Mouse (Mus musculus): ENCODE data around the gene St6galnac3. TPM values are rescaled to one million over a fixed set of nuclear protein-coding genes. Genes with fewer than 3 reads are reported as not detected.

Gene St6galnac3
- polyA plus RNA-seq, 1 experiment from 2014 or later = 34.4 TPM

GRCm38 (mm10) chr3:153525151-153525768 is 199.7 kb downstream of the St6galnac3 start:
- Histone ChIP-seq H3K36me3 (ENCODE audit: insufficient read depth, low read length) (no peaks in the 10 kb centered on the region), H3K4me3 (replicated peaks; ENCODE audit: low read depth, low read length) (no peak overlapping the region), H3K9me3 (replicated peaks; ENCODE audit: low read length) (no peaks in the 10 kb centered on the region), H3K4me2 (ENCODE audit: low read length) (no peak overlapping the region), H3K27ac (no peak overlapping the region), H3K4me1 (replicated peaks; ENCODE audit: insufficient read depth, low read length) (no peaks in the 10 kb centered on the region), H3K27me3 (ENCODE audit: insufficient read depth, low read length) (no peaks in the 10 kb centered on the region), H3K9ac (ENCODE audit: low read depth, low read length) (no peak overlapping the region)
- WGBS = 50% methylated on average over 6 of the region's 6 CpGs
- TF ChIP-seq CTCF (IDR thresholded peaks at IDR 0.05; ENCODE audit: low read depth) = no peak
- no peak for ATAC-seq (replicated peaks; ENCODE audit: low FRiP score, low read depth)
- DNase-seq (ENCODE audit: low spot score) = peak; percentile 72

GRCm38 (mm10) chr3:153516848-153517247 is 208.1 kb downstream of the St6galnac3 start:
- Histone ChIP-seq H3K27me3 (ENCODE audit: insufficient read depth, low read length) (no peaks in the 10 kb centered on the region), H3K4me1 (replicated peaks; ENCODE audit: insufficient read depth, low read length) (peaks cover 15% of the 10 kb centered on the region), H3K4me2 (ENCODE audit: low read length) (no peak overlapping the region), H3K27ac (no peak overlapping the region), H3K36me3 (ENCODE audit: insufficient read depth, low read length) (no peaks in the 10 kb centered on the region; the same call in 1 of the 2 replicates), H3K4me3 (replicated peaks; ENCODE audit: low read depth, low read length) (no peak overlapping the region), H3K9me3 (replicated peaks; ENCODE audit: low read length) (no peaks in the 10 kb centered on the region), H3K9ac (ENCODE audit: low read depth, low read length) (no peak overlapping the region)
- no peak for TF ChIP-seq CTCF (IDR thresholded peaks at IDR 0.05; ENCODE audit: low read depth)
- ATAC-seq (replicated peaks; ENCODE audit: low FRiP score, low read depth) (no peak), DNase-seq (ENCODE audit: low spot score) (no peak)
- WGBS = 75% methylated on average over 7 of the region's 7 CpGs

- H3K27ac ChIP-seq = no peak overlapping the region
- H3K4me2 ChIP-seq (ENCODE audit: low read length) = no peak overlapping the region
- 21% methylated on average over 6 of the region's 6 CpGs for WGBS
- no peaks in the 10 kb centered on the region for H3K9me3 ChIP-seq (replicated peaks; ENCODE audit: low read length)
- H3K4me3 ChIP-seq (replicated peaks; ENCODE audit: low read depth, low read length) = no peak overlapping the region
- H3K9ac ChIP-seq (ENCODE audit: low read depth, low read length) = no peak overlapping the region
- H3K27me3 ChIP-seq (ENCODE audit: insufficient read depth, low read length) = no peaks in the 10 kb centered on the region
- no peaks in the 10 kb centered on the region; the same call in 1 of the 2 replicates for H3K36me3 ChIP-seq (ENCODE audit: insufficient read depth, low read length)
- H3K4me1 ChIP-seq (replicated peaks; ENCODE audit: insufficient read depth, low read length) = peaks cover 15% of the 10 kb centered on the region
- no peak for TF ChIP-seq CTCF (IDR thresholded peaks at IDR 0.05; ENCODE audit: low read depth)
- DNase-seq (ENCODE audit: low spot score) (peak; percentile 85), ATAC-seq (replicated peaks; ENCODE audit: low FRiP score, low read depth) (peak; percentile 50)
These were observed 211.4 kb downstream of the St6galnac3 start for GRCm38 (mm10) chr3:153513501-153514060.

- Histone ChIP-seq H3K27ac (no peak overlapping the region), H3K9me3 (replicated peaks; ENCODE audit: low read length) (no peaks in the 10 kb centered on the region), H3K4me1 (replicated peaks; ENCODE audit: insufficient read depth, low read length) (peaks cover 15% of the 10 kb centered on the region), H3K4me3 (replicated peaks; ENCODE audit: low read depth, low read length) (no peak overlapping the region), H3K9ac (ENCODE audit: low read depth, low read length) (no peak overlapping the region), H3K4me2 (ENCODE audit: low read length) (no peak overlapping the region), H3K27me3 (ENCODE audit: insufficient read depth, low read length) (no peaks in the 10 kb centered on the region), H3K36me3 (ENCODE audit: insufficient read depth, low read length) (peaks cover 2% of the 10 kb centered on the region; the same call in 1 of the 2 replicates)
- 53% methylated on average over 6 of the region's 6 CpGs for WGBS
- no peak for TF ChIP-seq CTCF (IDR thresholded peaks at IDR 0.05; ENCODE audit: low read depth)
- DNase-seq (ENCODE audit: low spot score) (no peak), ATAC-seq (replicated peaks; ENCODE audit: low FRiP score, low read depth) (no peak)
These were observed 212.4 kb downstream of the St6galnac3 start for GRCm38 (mm10) chr3:153512545-153512944.

GRCm38 (mm10) chr3:153511151-153511580 is 213.8 kb downstream of the St6galnac3 start:
- H3K4me3 ChIP-seq (replicated peaks; ENCODE audit: low read depth, low read length) = no peak overlapping the region
- H3K9me3 ChIP-seq (replicated peaks; ENCODE audit: low read length) = no peaks in the 10 kb centered on the region
- WGBS = 44% methylated on average over 7 of the region's 7 CpGs
- no peaks in the 10 kb centered on the region for H3K27me3 ChIP-seq (ENCODE audit: insufficient read depth, low read length)
- H3K4me1 ChIP-seq (replicated peaks; ENCODE audit: insufficient read depth, low read length) = peaks cover 15% of the 10 kb centered on the region
- peaks cover 3% of the 10 kb centered on the region; the same call in 1 of the 2 replicates for H3K36me3 ChIP-seq (ENCODE audit: insufficient read depth, low read length)
- ATAC-seq (replicated peaks; ENCODE audit: low FRiP score, low read depth) = no peak
- no peak for TF ChIP-seq CTCF (IDR thresholded peaks at IDR 0.05; ENCODE audit: low read depth)
- no peak overlapping the region for H3K4me2 ChIP-seq (ENCODE audit: low read length)
- DNase-seq (ENCODE audit: low spot score) = peak; percentile 18
- no peak overlapping the region for H3K9ac ChIP-seq (ENCODE audit: low read depth, low read length)
- no peak overlapping the region for H3K27ac ChIP-seq

GRCm38 (mm10) chr3:153510048-153510630 is 214.8 kb downstream of the St6galnac3 start:
- no peak for ATAC-seq (replicated peaks; ENCODE audit: low FRiP score, low read depth)
- no peak for DNase-seq (ENCODE audit: low spot score)
- H3K9ac ChIP-seq (ENCODE audit: low read depth, low read length) = no peak overlapping the region
- no peaks in the 10 kb centered on the region for H3K27me3 ChIP-seq (ENCODE audit: insufficient read depth, low read length)
- H3K9me3 ChIP-seq (replicated peaks; ENCODE audit: low read length) = no peaks in the 10 kb centered on the region
- H3K27ac ChIP-seq = no peak overlapping the region
- no peak overlapping the region for H3K4me2 ChIP-seq (ENCODE audit: low read length)
- peaks cover 15% of the 10 kb centered on the region for H3K4me1 ChIP-seq (replicated peaks; ENCODE audit: insufficient read depth, low read length)
- peaks cover 3% of the 10 kb centered on the region; the same call in 1 of the 2 replicates for H3K36me3 ChIP-seq (ENCODE audit: insufficient read depth, low read length)
- H3K4me3 ChIP-seq (replicated peaks; ENCODE audit: low read depth, low read length) = no peak overlapping the region
- WGBS = 86% methylated on average over 9 of the region's 9 CpGs
- no peak for TF ChIP-seq CTCF (IDR thresholded peaks at IDR 0.05; ENCODE audit: low read depth)

Measured in kidney, postnatal 0 days (tissue).